In genomic region chr4:44704369-44704745, GRCm38 (mm10) we compare ENCODE assay signal across 8 mouse cellular contexts. TPM values are rescaled to one million over a fixed set of nuclear protein-coding genes. Genes with fewer than 3 reads are reported as not detected.
DNase-seq lines count a peak whose midpoint lies in the region; ATAC-seq and TF ChIP-seq lines count a peak whose summit lies in the region.

No protein-coding gene starts in this region.

- 1% methylated on average over 38 of the region's 38 CpGs for WGBS in lung, embryonic 14.5 days
- WGBS in neural tube, embryonic 15.5 days, result under 1% methylated on average over 37 of the region's 38 CpGs

- peaks cover 100% of the 10 kb centered on the region for H3K27me3 ChIP-seq in lung, embryonic 14.5 days (ENCODE audit: insufficient read depth, low read length)
- H3K27me3 ChIP-seq in neural tube, embryonic 15.5 days (replicated peaks), result peaks cover 87% of the 10 kb centered on the region

- no peaks in the 10 kb centered on the region for H3K4me1 ChIP-seq in lung, embryonic 14.5 days (ENCODE audit: insufficient read depth)
- H3K4me1 ChIP-seq in neural tube, embryonic 15.5 days, result peaks cover 37% of the 10 kb centered on the region

- DNase-seq in ES-CJ7 (ENCODE audit: low read depth, low spot score), result peak; percentile 97
- peak; percentile 35 to 53 for DNase-seq in cerebellum, adult 18-20 months
- peak; percentile 93 for DNase-seq in forelimb bud, embryonic 11.5 days (ENCODE audit: low read depth, low spot score)
- peak; percentile 95 for DNase-seq in heart, postnatal 4 days
- DNase-seq in layer of hippocampus, adult 8-10 months (ENCODE audit: low spot score in 2 of 2), result peak; percentile 34 to 52
- DNase-seq in lung, embryonic 14.5 days, result peak; percentile 94
- DNase-seq in testis, postnatal 10 days (ENCODE audit: low spot score), result peak; percentile 96

- no peak overlapping the region for H3K9ac ChIP-seq in lung, embryonic 14.5 days
- no peak overlapping the region; the same call in 1 of the 2 replicates for H3K9ac ChIP-seq in neural tube, embryonic 15.5 days (replicated peaks)

- no peaks in the 10 kb centered on the region for H3K36me3 ChIP-seq in lung, embryonic 14.5 days (ENCODE audit: insufficient read depth)
- no peaks in the 10 kb centered on the region for H3K36me3 ChIP-seq in neural tube, embryonic 15.5 days

- H3K4me2 ChIP-seq in lung, embryonic 14.5 days, result peak overlapping the region; percentile 70
- H3K4me2 ChIP-seq in neural tube, embryonic 15.5 days, result peak overlapping the region; percentile 69

- no peak overlapping the region for H3K27ac ChIP-seq in lung, embryonic 14.5 days (ENCODE audit: low read depth)
- H3K27ac ChIP-seq in neural tube, embryonic 15.5 days (replicated peaks), result no peak overlapping the region

- ATAC-seq in lung, embryonic 14.5 days (ENCODE audit: insufficient read depth), result peak; percentile 99
- peak; percentile 94 for ATAC-seq in neural tube, embryonic 15.5 days (ENCODE audit: low FRiP score)

- H3K9me3 ChIP-seq in lung, embryonic 14.5 days (ENCODE audit: low read depth, low read length), result no peaks in the 10 kb centered on the region
- no peaks in the 10 kb centered on the region for H3K9me3 ChIP-seq in neural tube, embryonic 15.5 days (replicated peaks)

- TF ChIP-seq CTCF in lung, embryonic 14.5 days (IDR thresholded peaks at IDR 0.05; ENCODE audit: low read depth), result no peak

- peak overlapping the region; percentile 37 for H3K4me3 ChIP-seq in lung, embryonic 14.5 days (ENCODE audit: low read depth, low read length)
- peak overlapping the region; percentile 43 for H3K4me3 ChIP-seq in neural tube, embryonic 15.5 days (replicated peaks)

RNA-seq across cellular contexts. Expression of gene Pax5, which starts 5.9 kb away (rescaled TPM):
- under 1 TPM; 0.18 to 0.71 TPM for total RNA-seq in heart, postnatal 4 days (2021)
- total RNA-seq in layer of hippocampus, adult 8-10 months (2022), result under 1 TPM; 0.10 to 0.62 (median 0.25) TPM
- not detected in 2 replicates for polyA plus RNA-seq in lung, embryonic 14.5 days (2014; fragmentation: Nextera tagmentation; extraction: Ambion mirVana)
- 0.86 and 1.2 TPM in 2 replicates for polyA plus RNA-seq in neural tube, embryonic 15.5 days (2015; fragmentation: Nextera tagmentation; extraction: Ambion mirVana)

RNA-seq across cellular contexts. Expression of gene Zcchc7, which starts 51.3 kb away (rescaled TPM):
- 10 to 100 TPM; 18.2 to 27.4 TPM for total RNA-seq in heart, postnatal 4 days (2021)
- 10 to 100 TPM; 56.6 to 93.7 (median 75.1) TPM for total RNA-seq in layer of hippocampus, adult 8-10 months (2022)
- 33.1 and 36.4 TPM in 2 replicates for polyA plus RNA-seq in lung, embryonic 14.5 days (2014; fragmentation: Nextera tagmentation; extraction: Ambion mirVana)
- polyA plus RNA-seq in neural tube, embryonic 15.5 days (2015; fragmentation: Nextera tagmentation; extraction: Ambion mirVana), result 37.9 and 39.4 TPM in 2 replicates

Comparison
In these comparisons a context has a peak if more than half of its experiments do, and no peak if none do; other contexts are left out.
1. DNase-seq: peak in every context shown above with its lines; median percentile 97 in ES-CJ7; 96 in testis, postnatal 10 days; 95 in heart, postnatal 4 days; 94 in lung, embryonic 14.5 days; 93 in forelimb bud, embryonic 11.5 days; 44 in cerebellum, adult 18-20 months; 43 in layer of hippocampus, adult 8-10 months.